Mouse (Mus musculus) urinary bladder, postnatal 36 days (tissue): ENCODE results near the gene Cep250.
"Not testable (repeated sequence)": the region's sequence is repeated elsewhere in the genome, so short reads cannot be mapped to it uniquely, and the experiment has no call there.

Experiments used
- DNase-seq, 2 experiments: peaks; one replicate each; pipeline ENCODE4 v3.0.0; 2022; ENCODE audit warnings: low spot score in 2 of 2, mixed read lengths in 1 of 2

Cep250 gene

DNA sequence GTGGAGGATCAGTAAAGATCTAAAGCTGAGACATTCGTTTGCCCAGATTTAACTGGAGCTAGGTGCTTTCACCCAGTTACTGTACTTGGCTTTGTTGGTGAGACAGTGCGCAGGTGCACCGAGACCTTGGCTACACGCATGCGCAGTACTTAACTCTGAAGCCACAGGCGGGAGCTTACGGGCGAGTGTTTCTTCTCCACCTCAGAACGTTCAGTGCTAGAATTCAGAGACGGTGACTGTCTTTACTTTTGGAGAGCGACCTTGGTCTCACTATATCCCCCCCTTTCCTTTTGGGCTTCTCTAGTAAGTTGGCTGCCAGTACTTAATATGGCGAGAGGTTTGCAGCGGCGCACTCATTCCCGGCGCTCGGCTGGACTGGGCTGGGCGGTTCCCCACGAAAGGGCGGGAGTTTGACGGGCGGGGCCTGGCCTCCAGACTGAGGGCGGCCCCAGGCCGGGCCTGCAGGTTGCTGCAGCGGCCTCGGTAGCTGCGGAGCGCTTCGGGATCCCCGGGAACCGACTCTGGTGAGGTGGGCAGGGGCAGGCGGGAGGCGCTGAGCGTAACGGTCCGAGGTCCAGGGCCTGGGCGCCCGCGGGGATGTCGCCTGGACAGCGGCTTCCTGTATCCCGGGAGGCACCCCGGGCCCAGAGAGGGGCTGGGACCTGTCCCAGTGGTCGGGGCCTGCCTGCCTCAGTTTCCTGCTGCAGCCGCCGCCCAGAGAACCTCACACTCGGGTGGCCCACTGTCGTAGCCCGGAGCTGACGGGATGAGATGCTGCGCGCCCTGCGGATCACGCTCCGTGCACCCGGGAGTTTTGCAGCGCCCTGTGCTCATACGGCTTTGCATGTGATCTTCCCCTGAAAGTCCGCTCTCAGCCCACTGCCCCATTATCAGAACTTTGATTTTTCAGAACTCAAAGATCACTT lies at the start of gene Cep250:
Gene Cep250 (plus strand): TSS at position 325 of the 926 bp plus-strand sequence.
- peak; percentile 87 to 93 for DNase-seq

DNA sequence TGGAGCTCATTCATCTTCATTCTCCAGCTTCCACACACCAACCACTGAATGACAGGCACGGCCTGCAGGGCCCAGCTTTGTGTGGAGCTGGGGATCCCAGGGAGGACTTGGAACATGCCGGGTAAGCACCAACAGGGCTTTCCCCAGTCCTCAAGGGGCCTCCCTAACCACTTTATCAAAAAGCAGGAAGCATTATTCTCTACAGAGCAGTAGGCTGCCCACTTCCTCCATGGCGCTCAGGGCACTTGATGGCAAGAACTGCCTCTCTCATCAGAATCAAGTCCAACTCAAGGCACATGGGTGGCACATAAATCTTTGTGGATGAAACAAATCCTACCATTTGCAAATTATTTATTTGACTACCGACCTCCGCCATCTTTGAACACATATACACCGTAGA lies 41.6 kb upstream of the Cep250 start:
- no peak for DNase-seq

DNA sequence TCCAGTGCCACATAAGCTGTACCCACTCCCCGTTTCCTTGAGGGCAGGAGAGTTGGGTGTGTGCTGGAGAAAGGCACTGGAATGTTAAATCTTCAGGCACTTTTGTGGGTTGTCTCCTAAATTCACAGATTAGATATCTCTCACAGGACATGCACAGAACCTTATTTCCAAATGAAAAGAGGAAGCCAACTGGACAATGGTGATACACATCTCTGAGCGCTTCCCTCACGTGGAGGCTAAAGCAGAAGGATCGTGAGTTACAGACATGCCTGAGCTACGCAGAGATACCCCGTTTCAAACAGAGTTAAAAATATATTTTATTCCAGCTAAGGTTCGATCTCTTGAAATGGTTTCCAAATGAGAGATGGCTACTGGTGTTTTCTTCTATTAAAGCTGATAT lies 33.1 kb upstream of the Cep250 start:
- DNase-seq, result no peak

DNA sequence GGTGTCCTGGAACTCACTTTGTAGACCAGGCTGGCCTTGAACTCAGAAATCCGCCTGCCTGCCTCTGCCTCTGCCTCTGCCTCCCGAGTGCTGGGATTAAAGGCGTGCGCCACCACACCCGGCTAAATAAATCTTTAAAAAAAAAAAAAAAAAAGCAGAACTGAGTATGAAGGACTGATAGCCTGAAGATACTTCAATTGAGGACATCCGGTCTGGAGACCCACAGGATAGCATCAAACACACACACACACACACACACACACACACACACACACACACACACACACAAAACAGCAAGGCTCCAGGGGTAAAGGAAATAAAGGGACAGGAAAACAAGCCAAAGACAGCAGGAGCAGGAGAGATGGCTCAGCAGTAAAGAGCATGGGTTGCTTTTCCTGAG lies 31.0 kb upstream of the Cep250 start:
- DNase-seq, result not testable (repeated sequence)

DNA sequence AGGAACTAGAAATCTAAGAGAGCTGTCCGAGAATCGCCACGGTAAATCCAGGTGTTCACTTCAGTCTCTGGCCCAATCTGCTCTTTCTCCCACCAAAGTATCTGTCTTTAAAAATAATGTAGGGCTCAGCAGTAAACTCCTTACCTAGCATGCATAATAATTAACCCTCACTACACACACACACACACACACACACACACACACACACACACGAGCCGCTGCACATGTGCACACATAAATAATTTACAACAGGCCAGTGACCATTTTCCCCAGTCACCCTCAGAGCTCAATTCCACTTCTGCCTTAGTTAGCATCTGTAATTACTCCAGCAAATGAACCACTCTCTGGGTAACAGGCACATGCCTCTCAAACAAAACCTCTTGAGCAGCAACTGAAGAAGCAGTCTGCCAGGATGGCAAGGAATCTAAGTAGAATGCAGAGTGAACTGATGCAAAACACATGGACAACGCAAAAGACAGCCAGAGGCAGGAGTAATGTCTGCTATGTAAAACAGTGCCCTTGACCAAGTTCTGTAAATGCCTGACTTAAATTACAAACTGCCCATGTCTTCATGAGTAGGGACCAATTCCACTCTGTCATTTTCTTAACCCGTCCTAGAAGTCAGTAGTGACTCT lies 27.4 kb upstream of the Cep250 start:
- no peak for DNase-seq

DNA sequence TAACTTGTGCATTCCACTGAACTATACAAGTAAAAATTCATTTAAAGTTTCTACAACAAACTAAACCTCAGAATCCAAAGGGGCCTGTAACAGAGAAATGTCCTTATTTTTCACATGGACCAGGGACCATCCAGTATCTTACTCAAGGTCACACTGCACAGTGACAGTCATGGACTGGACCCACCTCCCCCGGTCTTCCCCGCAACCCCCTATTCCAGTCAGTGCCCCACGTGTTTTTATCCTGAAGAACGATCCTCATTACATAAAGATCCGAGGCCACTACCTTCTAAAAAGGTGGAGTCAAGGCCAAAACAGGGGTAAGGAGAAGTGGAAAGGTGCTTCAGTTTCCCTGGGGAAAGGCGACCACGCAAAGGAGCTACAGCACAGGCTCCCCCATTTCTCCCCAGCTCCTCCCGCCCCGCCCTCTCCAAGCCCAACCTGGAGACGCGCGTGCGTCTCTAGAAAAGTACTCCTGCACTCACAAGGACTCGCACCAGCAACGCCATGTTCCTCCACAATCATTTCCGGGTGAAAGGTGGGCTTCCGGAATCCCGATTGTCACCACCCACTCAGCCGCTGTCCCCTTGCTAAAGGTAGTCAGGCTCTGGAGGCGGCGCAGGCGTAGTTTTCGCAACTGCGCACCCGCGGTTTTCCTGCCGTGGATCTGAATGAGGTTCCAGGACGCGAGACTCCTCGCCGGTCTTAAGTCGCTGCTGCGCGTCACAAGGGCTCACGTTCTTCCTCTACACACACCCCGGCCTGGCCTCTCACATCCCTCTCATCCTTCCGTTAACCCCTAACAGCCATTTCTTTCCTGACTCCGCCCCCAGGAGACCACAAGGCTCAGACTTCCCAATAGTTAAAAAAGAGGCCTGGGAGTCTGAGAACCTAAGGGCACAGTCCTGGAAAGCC lies 26.5 kb upstream of the Cep250 start, which contains the start of gene Uqcc1:
Gene Uqcc1 (minus strand): TSS at position 780 of the 912 bp plus-strand sequence.
- peak; percentile 88 to 91 for DNase-seq

DNA sequence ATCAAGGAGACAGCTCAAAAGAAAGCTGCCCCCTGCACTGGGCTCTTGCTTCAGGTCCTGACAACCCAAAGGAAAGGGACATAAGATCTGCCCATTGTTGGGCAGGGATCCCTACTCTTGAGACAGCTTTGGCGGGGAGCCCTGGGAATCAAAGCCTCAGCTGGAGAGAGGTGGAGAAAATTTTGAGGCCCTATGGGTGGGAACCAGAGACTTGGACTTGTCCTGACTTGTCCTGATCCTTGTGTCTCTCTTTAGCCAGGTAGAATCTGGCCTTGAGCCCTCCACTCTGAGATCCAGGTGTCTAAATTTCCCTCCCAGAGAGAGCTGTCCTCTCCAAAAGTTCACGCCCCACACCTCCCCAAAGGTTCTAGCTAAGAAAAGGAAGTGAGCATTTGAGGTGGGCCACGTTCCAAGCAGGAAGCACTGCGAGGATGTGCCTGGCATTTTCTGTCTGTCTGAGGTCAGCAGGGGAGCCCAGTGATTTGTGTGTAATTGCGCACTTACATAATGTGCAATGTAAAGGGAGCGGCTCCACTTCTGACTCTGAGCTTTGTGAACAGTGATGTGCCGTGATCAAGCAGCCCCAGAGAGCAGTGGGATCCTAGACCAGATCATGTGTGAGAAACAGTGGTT lies 16.2 kb upstream of the Cep250 start:
- DNase-seq, result no peak

DNA sequence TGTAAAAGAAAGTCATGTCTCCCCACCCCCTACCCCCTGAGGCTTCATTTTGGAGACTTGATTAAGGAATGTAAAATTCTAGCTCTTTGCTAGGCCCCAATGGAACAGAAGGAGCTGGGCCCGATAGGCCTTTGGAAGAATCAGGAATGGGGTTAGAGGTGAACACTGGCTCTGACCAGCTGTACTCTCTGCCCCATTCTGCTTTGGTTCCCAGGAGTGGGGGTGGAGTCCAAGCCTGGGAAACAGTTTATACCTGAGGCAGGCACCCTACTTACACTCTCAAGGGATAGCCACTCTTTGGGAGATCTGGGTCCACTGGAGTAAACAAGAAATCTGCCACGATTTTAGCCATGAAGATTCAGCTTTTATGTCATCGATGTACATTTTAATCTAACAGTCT lies 15.6 kb upstream of the Cep250 start, which contains the start of gene Gm15557:
Gene Gm15557 (plus strand): TSS at position 48 of the 400 bp plus-strand sequence.
- no peak for DNase-seq

DNA sequence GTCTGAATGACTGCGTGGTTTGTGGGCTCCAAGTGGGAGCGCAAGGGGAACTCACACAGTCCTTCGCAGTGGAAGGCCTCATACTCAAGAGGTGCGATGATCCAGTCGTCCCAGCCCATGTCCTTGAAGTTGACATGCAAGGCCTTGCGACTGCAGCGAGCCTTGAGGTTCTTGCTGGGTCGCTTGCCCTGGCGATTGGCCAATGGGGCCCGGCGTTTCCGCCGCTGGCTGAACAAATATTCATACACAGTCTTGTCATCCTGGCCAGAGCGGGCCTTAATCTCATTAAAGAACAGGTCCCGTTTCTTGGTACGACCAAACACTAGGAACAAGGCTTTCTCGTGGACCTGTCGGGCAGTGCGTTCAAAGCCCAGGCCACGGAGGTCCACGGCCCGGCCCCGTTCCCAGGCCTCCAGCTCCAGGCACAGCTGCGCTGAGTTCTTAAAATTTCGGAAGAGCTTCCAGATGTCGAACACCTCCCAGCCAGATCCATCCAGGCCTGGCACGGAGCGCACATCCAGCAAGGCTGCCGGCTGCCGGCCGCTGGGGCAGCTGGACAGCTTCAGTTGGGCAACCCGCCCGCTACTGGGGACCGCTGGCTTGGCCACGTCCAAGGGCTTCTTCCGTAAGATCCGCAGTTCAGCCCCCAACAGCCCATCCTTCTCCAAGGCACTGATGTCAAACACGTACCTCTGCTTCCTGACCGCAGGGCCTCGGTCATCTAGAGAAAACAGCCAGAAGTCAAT lies 14.4 kb upstream of the Cep250 start:
- DNase-seq, result no peak

DNA sequence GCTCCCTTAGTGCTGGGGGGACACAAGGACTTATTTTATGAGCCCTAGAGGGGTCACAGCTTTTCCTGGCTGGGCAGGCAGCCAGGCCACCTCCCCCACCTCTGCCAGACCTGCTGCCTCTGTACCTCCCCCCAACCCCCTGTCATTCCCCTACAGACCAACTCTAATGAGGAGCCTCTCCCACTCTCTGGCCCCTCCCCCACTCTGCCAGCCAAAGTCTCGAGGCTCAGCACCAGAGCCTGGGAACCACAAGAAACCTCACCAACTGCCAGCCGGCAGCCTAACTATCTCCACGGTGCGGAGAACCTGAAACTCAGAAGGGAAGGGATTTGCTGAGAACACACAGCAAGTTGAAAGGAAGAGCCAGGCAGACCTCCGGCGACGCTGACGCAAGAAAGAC lies 12.8 kb upstream of the Cep250 start:
- DNase-seq, result no peak

DNA sequence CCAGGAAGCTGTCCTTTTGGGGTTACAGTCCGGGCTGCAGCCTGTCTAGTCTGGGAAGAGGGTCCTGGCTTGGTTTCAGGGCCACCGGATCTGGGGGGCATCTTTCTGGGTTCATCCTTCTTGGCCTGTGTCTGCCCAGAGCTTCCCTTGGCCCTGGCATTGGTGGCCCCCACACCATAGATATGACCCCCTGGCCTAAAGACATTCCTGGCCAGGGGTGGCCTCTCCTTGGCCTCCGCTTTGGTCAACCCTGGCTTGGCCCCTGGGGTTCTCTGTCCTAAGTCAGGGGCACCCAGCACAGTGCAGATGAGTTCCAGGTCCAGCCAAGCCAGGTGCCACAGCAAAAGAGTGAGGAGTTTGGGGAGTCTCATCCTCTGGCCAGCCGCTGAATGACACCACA lies 11.6 kb upstream of the Cep250 start:
- no peak for DNase-seq

DNA sequence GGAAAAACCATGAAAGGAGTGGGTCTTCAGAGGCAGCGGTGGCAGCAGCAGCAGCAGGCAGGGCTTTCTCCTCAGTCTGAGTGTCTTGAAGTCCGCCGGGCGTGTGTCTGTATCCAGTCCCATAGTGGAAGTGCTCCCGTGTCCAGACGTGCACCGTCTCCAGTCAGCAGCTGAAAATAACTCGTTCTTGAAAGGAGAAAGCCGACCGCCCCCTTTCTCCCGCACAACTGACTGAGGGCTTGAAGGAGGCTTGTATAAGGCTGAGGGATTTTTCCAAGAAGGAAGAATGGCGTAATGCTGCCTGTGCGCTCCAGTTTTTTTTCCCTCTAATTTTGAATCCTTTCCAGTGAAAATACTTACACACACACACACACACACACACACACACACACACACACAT lies 11.1 kb upstream of the Cep250 start, which contains the start of gene Gdf5:
Gene Gdf5 (minus strand): TSS at position 244 of the 400 bp plus-strand sequence.
- DNase-seq, result no peak

DNA sequence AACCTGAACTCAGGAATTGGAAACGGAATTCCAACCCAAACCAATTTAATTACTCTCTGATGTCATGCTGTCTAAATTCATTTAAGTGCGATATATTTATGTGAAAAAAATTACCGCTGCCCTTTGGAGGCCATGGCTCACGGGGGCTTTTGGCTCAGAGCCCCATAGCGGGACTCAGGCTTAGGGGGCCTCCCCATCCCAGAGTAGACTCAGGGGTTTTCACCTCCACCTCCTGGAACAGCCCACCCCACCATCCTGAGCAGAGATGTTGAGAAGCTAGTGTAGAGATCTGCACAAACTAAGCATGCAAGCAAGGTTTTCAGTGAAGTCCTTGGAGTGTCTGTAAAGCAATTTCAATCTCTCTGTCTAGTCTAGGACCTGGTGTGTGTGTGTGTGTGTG lies 10.7 kb upstream of the Cep250 start:
- DNase-seq, result no peak

DNA sequence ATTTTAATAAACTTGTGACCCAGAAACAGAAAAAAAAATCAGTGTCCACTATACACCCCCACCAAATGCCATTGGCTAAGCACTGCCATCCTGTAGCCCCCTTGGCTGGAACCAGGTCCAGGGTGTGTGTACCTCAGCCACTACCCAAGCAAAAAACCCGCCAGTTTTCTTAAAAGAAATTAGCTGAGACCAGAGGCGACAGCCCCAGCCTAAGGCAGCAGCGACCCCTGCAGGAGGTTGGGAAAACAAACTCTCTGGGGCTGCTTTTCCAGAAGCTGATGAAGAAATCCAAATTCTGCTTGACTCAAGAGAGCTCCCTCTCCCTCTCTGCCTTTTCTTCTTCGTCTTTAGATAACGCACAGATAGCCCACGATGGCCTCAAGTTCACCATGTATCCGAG lies 10.2 kb upstream of the Cep250 start:
- DNase-seq, result peak; percentile 52 to 74

DNA sequence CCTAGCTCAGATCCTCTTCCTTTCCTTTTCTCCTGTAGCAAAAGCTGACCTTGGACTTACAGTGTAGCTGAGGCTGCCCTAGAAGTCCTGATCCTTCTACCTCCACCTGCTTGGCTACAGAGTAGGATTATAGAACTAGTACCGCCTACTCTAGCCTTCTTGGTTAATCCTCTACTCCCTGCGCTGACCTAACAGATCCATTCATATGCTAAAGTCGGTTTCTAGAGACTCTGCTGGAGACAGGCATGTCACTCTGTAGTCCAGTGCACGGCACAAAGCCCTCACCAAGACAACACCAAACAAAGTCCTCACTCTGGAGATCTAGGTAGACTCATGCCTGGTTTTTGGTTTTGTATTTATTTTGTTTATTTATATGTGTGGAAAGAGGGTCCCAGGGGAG lies 9.8 kb upstream of the Cep250 start:
- DNase-seq, result no peak

DNA sequence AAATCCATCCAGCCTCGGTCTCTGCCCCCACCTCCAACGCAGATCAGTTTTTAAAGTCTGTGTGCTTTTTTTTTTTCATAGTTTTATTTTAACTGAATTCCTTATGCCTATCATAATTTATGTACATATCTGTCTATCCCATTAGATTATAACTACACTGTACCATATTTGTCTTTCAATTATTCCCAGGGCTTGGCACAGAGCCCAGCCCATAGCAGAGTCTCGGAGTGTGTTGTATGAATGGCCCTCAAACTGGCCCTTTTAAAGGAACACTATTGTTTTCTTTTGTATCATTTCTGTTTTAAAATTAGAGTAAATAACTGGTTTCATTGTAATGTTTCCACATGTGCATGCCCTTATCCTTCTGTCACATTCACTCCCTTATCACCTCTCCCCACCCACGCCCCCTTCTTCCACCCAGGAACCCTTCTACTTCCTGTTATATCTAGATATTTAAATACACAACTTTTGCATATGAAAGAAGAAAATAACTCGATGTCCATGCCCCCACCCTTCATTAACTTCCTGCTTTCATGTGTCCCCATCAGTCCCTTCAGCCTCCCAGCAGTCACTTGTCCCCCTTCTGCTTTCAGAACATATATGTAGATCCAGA lies 8.8 kb upstream of the Cep250 start:
- DNase-seq, result no peak

DNA sequence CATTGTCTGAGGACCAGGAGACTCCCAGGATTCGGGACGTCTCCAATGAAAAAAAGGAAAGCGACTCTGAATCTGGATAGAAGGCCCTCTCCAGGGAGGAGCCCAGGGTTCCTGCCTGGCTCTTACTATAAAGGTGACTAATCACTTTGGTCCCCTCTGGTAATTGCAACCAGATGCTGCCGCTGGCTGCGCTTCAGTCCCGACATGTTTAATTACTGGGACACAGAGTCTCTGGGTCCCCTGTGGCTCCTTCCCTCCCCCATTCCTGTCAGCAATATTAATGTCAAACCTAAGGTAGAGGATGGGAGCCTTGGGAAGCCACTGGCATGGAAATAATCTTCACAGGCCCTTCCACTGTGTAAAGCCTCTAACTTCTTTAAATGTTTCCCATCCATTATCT lies 6.9 kb upstream of the Cep250 start:
- no peak for DNase-seq

DNA sequence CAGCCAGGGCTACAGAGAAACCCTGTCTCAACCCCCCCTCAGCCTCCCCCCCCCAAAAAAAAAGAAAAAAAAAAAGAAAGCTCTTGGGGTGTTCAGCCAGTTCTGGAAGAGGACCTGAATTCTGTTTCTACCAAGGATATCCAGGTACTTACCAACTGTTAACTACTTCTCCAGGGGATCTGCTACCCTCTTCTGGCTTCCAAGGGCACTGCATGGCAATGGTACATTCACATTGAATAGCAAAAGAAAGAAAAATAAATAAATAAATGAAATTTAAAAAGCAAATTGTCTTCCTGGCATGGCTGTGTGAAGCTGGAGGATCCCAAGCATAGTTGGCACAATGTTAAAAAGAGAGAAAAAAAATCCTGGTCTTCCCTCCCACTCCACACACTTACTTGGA lies 4.3 kb upstream of the Cep250 start:
- peak; percentile 26 to 60 for DNase-seq

DNA sequence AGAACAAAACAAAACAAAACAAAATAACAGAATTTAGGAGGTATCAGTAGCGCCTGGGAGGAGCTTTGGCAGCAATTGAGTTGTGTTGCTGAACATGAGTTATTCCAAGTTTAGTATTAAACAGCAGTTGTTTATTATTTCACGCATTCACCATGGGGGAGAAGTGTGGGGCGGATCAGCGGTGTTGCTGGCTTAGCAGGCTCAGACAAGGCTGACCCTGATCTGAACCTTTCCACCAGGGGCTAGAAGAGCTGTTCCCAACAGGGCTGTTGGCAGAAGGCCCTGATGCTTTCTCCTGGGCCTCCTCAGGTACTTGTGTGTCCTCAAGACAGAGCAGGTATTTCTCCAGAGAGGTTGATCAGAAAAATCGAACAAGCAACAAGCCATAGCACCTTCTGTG lies 3.7 kb downstream of the Cep250 start:
- no peak for DNase-seq

DNA sequence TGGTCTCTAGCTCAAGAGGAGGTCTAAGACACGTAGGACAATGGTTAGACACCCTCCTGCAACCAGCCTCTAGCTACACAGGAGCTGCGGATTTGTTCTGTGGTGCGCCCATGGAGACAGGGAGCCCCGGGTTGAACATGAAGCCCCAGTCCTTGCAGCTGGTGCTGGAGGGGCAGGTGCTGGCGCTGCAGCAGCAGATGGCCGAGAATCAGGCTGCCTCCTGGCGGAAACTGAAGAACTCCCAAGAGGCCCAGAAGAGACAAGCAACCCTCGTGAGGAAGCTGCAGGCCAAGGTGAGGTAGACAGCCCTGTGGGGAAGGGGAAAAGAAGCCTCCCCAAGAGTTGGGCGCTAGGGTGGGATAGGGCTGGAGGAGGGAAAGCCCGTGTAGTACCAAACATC lies 5.6 kb downstream of the Cep250 start:
- no peak for DNase-seq
